Mouse (Mus musculus) brown adipose tissue, adult 24 weeks (tissue): ENCODE data around the gene Sh3glb2. TPM values are rescaled to one million over a fixed set of nuclear protein-coding genes. Genes with fewer than 3 reads are reported as not detected.

Experiments
- H3K27ac ChIP-seq: fragments of 200-500 bp; replicated peaks from 2 replicates; pipeline ENCODE4 v1.5.1; 2012; ENCODE audit warnings: low read depth, mild to moderate bottlenecking, low read length
- H3K4me1 ChIP-seq: fragments of 200-500 bp; 2 replicates; pipeline ENCODE4 v1.6.1; 2012; ENCODE audit warnings: low read length, mixed read lengths; ENCODE audit not compliant: control insufficient read depth, insufficient read depth, insufficient read length
- H3K4me3 ChIP-seq: fragments of 200-500 bp; 2 replicates; pipeline ENCODE4 v1.5.1; 2012; ENCODE audit warnings: low read depth, mild to moderate bottlenecking, low read length, moderate library complexity; ENCODE audit not compliant: insufficient read depth
- polyA plus RNA-seq: library from polyadenylated mRNA; stranded (reverse); fragments of >200 nt; gene quantifications from 2 replicates; pipeline ENCODE4 v1.2.4, GENCODE M21; 2012; ENCODE audit not compliant: missing spikeins, insufficient read depth, insufficient read length

The Sh3glb2 gene
- polyA plus RNA-seq, 1 experiment, result 66.4 TPM

DNA sequence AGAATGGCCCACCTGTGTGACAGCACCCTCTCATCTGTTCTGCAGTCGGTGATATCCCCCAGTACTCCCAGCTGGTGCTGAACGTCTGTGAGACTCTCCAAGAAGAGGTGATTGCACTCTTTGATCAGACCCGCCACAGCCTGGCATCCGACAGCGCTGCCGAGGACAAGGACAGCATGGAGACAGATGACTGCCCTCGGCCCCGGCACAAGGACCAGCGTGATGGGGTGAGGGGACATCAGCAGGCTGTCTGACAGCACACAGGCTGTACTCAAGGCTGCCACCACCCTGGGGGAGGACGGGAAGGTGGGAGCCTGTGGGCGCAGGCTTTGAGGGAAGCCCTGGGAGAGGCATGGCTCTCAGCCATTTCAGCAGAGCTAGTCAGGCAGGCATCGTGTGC lies 22.0 kb downstream of the Sh3glb2 start:
- no peak overlapping the region for H3K4me3 ChIP-seq
- no peak overlapping the region for H3K27ac ChIP-seq
- H3K4me1 ChIP-seq, result no peaks in the 10 kb centered on the region

DNA sequence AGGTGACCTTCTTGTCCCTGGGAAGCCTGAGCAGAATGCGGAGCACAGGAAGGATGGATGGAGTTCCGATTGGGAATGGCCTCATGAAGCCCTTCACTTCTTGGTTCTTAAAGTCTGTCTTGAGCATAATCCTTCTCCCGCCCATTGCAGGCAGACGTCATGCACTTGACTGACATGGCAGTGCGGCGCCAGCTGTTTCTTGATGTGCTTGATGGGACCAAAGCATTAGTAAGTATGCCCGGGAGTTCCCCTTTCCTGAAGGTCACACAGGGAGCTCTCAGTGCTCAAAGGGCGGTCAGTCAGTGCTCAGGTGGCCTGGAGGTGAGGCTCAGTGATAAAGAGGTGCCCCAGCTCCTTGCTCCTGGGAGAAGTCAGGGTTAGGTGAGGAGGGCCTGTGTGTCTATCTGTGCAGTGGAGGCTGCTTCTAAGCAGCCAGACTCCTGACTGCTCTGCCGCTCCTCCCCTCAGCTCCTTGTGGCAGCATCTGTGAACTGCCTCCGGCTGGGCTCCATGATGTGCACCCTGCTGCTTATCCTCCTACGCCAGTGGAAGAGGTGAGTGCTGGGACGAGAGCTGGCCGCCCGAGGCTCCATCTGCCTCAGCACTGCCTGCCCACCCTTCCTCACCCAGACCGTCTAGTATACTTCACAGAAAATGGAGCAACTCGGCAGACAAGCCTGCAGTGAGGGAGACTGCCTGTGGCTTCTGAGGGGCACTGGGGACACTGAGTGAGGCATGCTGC lies 22.8 kb downstream of the Sh3glb2 start:
- no peaks in the 10 kb centered on the region for H3K4me1 ChIP-seq
- no peak overlapping the region for H3K4me3 ChIP-seq
- no peak overlapping the region for H3K27ac ChIP-seq

DNA sequence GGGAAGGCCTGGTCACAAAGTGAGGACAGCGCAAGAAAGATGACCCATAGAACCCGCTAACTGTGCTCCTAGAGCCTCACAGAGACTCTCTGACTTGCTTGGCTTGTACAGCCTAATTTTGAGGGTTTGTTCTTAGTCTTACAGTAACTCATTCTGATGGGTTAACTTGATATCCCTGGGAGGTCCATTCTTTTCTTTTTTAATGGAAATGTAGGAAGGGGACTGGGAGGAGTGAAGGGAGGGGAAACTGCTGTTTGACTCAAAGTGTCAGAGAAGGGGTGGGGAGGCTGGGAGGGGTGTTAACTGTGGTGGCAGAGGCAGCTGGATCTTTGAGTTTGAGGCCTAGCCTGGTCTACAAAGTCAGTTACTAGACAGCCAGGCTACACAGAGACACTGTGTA lies 23.8 kb downstream of the Sh3glb2 start:
- Histone ChIP-seq H3K4me1 (no peaks in the 10 kb centered on the region), H3K27ac (no peak overlapping the region), H3K4me3 (no peak overlapping the region)

DNA sequence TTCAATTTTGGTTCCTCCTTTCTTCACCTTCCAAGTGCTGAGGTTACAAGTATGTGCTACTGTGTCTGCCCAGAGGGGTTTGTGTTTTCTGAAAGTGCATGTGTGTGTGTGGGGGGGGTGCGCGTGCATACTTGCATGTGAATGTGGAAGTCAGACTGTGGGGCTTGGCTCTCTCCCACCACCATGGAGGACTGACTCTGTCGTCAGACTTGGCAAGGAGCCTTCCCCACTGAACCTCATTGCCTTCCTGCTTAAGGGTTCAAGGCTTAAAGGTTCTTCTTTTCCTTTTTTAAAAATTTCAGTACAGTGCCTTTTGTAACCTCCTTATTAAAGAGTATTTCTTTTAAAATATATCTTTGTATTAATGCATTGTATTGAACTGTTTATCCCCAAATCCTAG lies 30.3 kb downstream of the Sh3glb2 start:
- no peaks in the 10 kb centered on the region; the same call in 1 of the 2 replicates for H3K4me1 ChIP-seq
- H3K27ac ChIP-seq, result no peak overlapping the region
- no peak overlapping the region for H3K4me3 ChIP-seq

GRCm38 (mm10) chr2:30327276-30327675 lies 31.9 kb downstream of the Sh3glb2 start:
- Histone ChIP-seq H3K4me3 (no peak overlapping the region), H3K4me1 (no peaks in the 10 kb centered on the region; the same call in 1 of the 2 replicates), H3K27ac (no peak overlapping the region)

DNA sequence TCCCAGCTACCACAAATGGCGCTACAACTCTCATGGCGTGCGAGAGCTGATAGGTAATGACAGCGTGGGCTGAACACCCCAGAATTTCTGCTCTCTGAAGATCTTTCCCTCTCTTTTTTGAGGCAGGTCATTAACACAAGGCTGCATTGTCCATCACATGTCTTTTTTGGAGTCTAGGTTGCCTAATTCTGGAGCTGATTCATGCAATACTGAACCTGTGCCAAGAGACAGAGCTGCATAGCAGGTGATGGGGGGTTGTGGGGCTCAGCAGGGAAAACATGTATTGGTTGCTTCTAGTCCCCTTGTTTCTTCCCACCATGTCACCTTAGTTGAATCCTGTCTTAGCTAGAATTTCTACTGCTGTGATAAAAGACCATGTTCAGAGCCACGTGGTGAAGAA lies 33.8 kb downstream of the Sh3glb2 start:
- Histone ChIP-seq H3K4me3 (no peak overlapping the region), H3K4me1 (no peaks in the 10 kb centered on the region; the same call in 1 of the 2 replicates), H3K27ac (no peak overlapping the region)

- H3K4me1 ChIP-seq, result no peaks in the 10 kb centered on the region
- no peak overlapping the region for H3K4me3 ChIP-seq
- H3K27ac ChIP-seq, result no peak overlapping the region
These were observed 36.0 kb downstream of the Sh3glb2 start for GRCm38 (mm10) chr2:30323111-30323510.

DNA sequence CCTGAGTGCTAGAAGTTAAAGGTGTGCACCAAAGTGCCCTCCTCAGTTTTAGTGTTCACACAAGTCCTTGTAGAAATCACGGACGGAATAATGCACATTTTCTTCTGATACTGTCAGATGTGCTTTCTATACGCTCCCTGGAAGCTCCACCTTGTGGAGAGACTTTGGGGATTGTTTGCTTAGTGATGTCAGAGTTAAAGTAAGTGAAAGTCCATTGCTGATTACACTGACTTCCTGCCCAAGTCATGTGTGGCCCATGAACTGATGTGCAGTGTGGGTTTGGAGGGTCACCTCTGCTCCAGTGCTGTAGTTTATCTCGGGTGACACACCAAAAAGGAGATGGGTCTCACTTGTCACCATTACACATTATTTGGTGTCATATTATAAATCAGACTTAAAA lies 39.9 kb downstream of the Sh3glb2 start:
- Histone ChIP-seq H3K4me1 (no peaks in the 10 kb centered on the region), H3K27ac (no peak overlapping the region), H3K4me3 (no peak overlapping the region)

DNA sequence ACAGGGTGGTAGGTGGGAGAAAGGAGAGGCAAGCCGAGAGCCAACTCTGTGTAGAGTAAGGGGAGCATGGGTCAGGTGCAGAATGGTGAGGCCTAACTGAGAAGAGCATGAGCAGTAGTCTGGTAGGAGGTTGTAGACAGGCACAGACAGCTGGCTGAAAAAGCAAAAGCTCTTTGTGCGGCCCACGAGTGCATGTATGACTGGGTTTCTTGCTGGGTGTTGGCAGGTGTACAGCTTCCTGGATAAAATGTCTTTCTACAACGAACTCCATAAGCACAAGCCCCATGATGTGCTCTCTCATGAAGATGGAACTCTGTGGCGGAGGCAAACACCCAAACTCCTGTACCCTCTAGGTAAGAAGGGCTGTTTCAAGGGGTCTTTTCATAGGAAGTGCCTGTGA lies 42.2 kb downstream of the Sh3glb2 start:
- Histone ChIP-seq H3K4me3 (no peak overlapping the region), H3K4me1 (no peaks in the 10 kb centered on the region), H3K27ac (no peak overlapping the region)

DNA sequence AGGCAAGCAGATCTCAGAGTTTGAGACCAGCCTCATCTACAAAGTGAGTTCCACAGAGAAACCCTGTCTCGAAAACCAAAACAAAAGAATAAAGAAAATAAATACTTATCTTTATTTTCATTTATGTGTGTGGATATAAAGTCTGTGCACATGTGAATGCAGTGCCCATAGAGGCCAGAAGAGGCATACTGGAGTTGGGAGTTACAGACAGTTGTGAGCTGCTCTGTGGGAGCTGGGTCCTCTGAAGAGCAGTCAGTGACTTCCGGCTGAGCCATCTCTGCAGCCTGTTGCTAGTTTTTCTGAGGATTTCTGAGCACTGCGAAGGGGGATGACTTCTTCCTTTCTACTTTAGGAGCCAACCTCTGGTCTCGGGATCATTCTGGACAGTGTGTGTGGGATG lies 43.0 kb downstream of the Sh3glb2 start:
- Histone ChIP-seq H3K4me1 (no peaks in the 10 kb centered on the region), H3K4me3 (no peak overlapping the region), H3K27ac (no peak overlapping the region)

- Histone ChIP-seq H3K4me1 (no peaks in the 10 kb centered on the region), H3K4me3 (no peak overlapping the region), H3K27ac (no peak overlapping the region)
These were observed 47.7 kb downstream of the Sh3glb2 start for GRCm38 (mm10) chr2:30311481-30311880.

- H3K4me3 ChIP-seq, result no peak overlapping the region
These were observed 49.8 kb downstream of the Sh3glb2 start for GRCm38 (mm10) chr2:30309351-30309750.

GRCm38 (mm10) chr2:30306087-30306486 lies 53.0 kb downstream of the Sh3glb2 start:
- Histone ChIP-seq H3K27ac (no peak overlapping the region), H3K4me3 (no peak overlapping the region), H3K4me1 (no peaks in the 10 kb centered on the region)

More at GRCm38 (mm10) chr2:30309351-30309750, 49.8 kb downstream of the Sh3glb2 start:
- no peak overlapping the region for H3K27ac ChIP-seq
- no peaks in the 10 kb centered on the region for H3K4me1 ChIP-seq

DNA sequence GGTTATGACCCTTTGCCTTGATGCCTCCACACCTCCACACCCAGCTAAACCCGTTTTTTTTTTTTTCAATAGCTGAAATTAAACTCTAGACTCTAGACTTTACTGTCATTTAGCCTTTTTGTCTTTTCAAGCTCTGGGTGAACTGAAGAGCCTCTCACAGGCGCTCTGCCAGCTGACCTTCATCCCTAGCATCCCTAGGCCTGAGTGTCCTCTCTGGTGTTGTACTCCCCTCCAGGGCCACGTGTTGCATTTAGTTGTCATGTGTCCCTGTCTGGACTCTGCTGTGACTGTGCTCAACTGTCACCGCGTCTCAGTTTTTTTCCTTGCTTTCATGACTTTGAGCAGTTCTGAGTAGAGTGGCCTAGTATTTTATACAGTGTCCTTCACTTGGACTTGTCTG lies 59.2 kb downstream of the Sh3glb2 start:
- H3K27ac ChIP-seq, result no peak overlapping the region
- no peak overlapping the region for H3K4me3 ChIP-seq
- no peaks in the 10 kb centered on the region for H3K4me1 ChIP-seq

DNA sequence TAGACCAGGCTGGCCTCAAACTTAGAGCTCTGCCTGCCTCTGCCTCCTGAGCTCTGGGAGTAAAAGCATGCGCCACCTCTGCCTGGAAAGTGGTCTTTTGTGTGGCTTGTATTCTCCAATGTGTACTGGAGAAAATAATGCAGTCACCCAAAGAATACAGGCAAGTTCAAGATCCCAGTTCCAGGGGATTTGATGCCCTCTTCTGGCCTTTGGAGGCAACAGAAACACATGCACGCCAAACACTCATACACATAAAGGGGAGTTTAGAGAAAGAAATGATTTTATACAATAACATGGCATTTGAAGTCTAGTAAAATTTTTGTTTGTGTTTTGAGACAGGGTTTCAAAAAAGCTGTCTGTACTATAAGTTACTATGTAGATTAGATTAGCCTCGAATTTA lies 59.6 kb downstream of the Sh3glb2 start:
- no peak overlapping the region for H3K4me3 ChIP-seq
- no peak overlapping the region for H3K27ac ChIP-seq
- no peaks in the 10 kb centered on the region for H3K4me1 ChIP-seq
